Mouse (Mus musculus): ENCODE data around the gene Hao1.

DNA sequence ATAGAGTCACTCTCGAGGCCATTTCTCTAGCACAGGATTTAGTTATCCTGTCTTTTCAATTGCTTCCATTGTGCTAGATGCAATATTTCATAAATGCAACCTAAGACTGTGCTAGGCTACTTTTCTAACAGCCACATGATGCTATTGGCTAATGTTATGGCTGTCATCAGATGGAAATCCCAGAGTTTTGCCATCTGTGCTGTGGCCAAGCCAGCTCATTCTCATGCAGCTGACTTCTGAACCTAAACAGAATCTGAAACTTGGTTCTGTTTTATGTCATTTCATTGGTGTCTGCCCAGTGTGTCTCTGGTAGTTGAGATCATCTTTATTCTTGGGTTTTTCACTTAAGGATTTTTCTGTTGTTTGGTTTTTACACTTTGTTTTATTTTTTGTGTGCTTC lies 103.2 kb downstream of the Hao1 start:
- TF ChIP-seq CTCF (IDR thresholded peaks at IDR 0.05 in 2 of 3, conservative IDR thresholded peaks at IDR 0.05 in 1 of 3; ENCODE audit: control insufficient read depth in 1 of 3, insufficient read depth in 1 of 3, low read depth in 2 of 3, low read length in 3 of 3, poor library complexity in 1 of 3, severe bottlenecking in 1 of 3) (no peak), MAX (IDR thresholded peaks at IDR 0.05; ENCODE audit: low read length) (no peak), CHD2 (IDR thresholded peaks at IDR 0.05; ENCODE audit: low read length) (no peak), EP300 (IDR thresholded peaks at IDR 0.05; ENCODE audit: low read depth in 1 of 2, low read length in 2 of 2) (no peak), SMC3 (IDR thresholded peaks at IDR 0.05; ENCODE audit: low read depth, low read length) (no peak), POLR2A (IDR thresholded peaks at IDR 0.05; ENCODE audit: control insufficient read depth in 1 of 2, insufficient read depth in 1 of 2, low read depth in 1 of 2, low read length in 2 of 2, poor library complexity in 1 of 2) (no peak), ZC3H11A (IDR thresholded peaks at IDR 0.05; ENCODE audit: low read depth, low read length) (no peak), MYB (IDR thresholded peaks at IDR 0.05; ENCODE audit: low read depth, low read length) (no peak), NRF1 (IDR thresholded peaks at IDR 0.05; ENCODE audit: insufficient read depth, low read depth, low read length, poor library complexity, severe bottlenecking) (no peak), MYC (IDR thresholded peaks at IDR 0.05; ENCODE audit: low read depth, low read length) (no peak), JUND (IDR thresholded peaks at IDR 0.05; ENCODE audit: low read depth, low read length) (no peak), GABPA (IDR thresholded peaks at IDR 0.05; ENCODE audit: low read depth, low read length) (no peak)
